Mouse (Mus musculus): ENCODE measurements around the gene Rbm46.

Rbm46 gene

GRCm38 (mm10) chr3:82876372-82876739 is at the start of gene Rbm46:
Gene Rbm46 (minus strand): TSS chr3:82876483.
- no peak for DNase-seq (ENCODE audit: low read depth, low spot score)

GRCm38 (mm10) chr3:82915632-82916031 is 39.3 kb upstream of the Rbm46 start:
- no peak for DNase-seq (ENCODE audit: low read depth, low spot score)

- DNase-seq (ENCODE audit: low read depth, low spot score): no peak
These were observed 32.4 kb upstream of the Rbm46 start for GRCm38 (mm10) chr3:82908671-82909070.

GRCm38 (mm10) chr3:82904211-82904908 is 28.1 kb upstream of the Rbm46 start:
- DNase-seq (ENCODE audit: low read depth, low spot score): no peak

- no peak for DNase-seq (ENCODE audit: low read depth, low spot score)
These were observed 27.4 kb upstream of the Rbm46 start, which contains the start of gene Lrat for GRCm38 (mm10) chr3:82903613-82904205. Gene Lrat (minus strand): TSS chr3:82903973.

GRCm38 (mm10) chr3:82902757-82903612 is 26.7 kb upstream of the Rbm46 start:
- DNase-seq (ENCODE audit: low read depth, low spot score): no peak

GRCm38 (mm10) chr3:82888842-82889241 is 12.6 kb upstream of the Rbm46 start:
- no peak for DNase-seq (ENCODE audit: low read depth, low spot score)

- no peak for DNase-seq (ENCODE audit: low read depth, low spot score)
These were observed 975 bp upstream of the Rbm46 start for GRCm38 (mm10) chr3:82877258-82877657.

- DNase-seq (ENCODE audit: low read depth, low spot score): no peak
These were observed 462 bp downstream of the Rbm46 start for GRCm38 (mm10) chr3:82875671-82876371.

GRCm38 (mm10) chr3:82857414-82858077 is 18.7 kb downstream of the Rbm46 start:
- DNase-seq (ENCODE audit: low read depth, low spot score): no peak

- no peak for DNase-seq (ENCODE audit: low read depth, low spot score)
These were observed 51.1 kb downstream of the Rbm46 start for GRCm38 (mm10) chr3:82825165-82825564.

GRCm38 (mm10) chr3:82811851-82812250 is 64.4 kb downstream of the Rbm46 start:
- no peak for DNase-seq (ENCODE audit: low read depth, low spot score)

GRCm38 (mm10) chr3:82810334-82811120 is 65.8 kb downstream of the Rbm46 start:
- DNase-seq (ENCODE audit: low read depth, low spot score): no peak

- DNase-seq (ENCODE audit: low read depth, low spot score): no peak
These were observed 66.5 kb downstream of the Rbm46 start for GRCm38 (mm10) chr3:82809769-82810168.

GRCm38 (mm10) chr3:82808323-82808911 is 67.9 kb downstream of the Rbm46 start:
- no peak for DNase-seq (ENCODE audit: low read depth, low spot score)

GRCm38 (mm10) chr3:82805291-82805690 is 71.0 kb downstream of the Rbm46 start:
- no peak for DNase-seq (ENCODE audit: low read depth, low spot score)

GRCm38 (mm10) chr3:82800470-82800843 is 75.8 kb downstream of the Rbm46 start:
- no peak for DNase-seq (ENCODE audit: low read depth, low spot score)

GRCm38 (mm10) chr3:82799735-82800469 is 76.4 kb downstream of the Rbm46 start:
- no peak for DNase-seq (ENCODE audit: low read depth, low spot score)

- no peak for DNase-seq (ENCODE audit: low read depth, low spot score)
These were observed 82.6 kb downstream of the Rbm46 start for GRCm38 (mm10) chr3:82793656-82794055.
